Comparison of ENCODE assay signal across 15 mouse cellular contexts in the genomic region with DNA sequence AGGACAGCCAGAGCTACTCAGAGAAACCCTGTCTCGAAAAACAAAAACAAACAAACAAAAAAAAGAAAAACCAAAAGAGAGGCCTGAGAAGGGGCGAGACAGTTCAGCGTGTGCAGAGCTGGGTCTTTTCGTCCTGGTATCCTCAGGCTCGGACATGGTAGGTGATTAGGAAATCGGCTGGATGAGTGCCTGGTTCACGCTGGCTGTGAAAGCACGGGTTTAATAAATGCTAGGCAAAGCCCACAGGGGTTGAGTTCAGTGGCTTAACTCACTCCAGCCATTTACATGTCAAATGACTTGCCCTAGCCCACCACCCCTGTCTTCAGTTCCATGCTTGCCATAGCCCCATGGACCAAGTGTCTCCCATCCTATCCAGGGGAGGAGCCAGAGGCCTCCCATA. TPM values are rescaled to one million over a fixed set of nuclear protein-coding genes. Genes with fewer than 3 reads are reported as not detected.
DNase-seq lines count a peak whose midpoint lies in the region; ATAC-seq and TF ChIP-seq lines count a peak whose summit lies in the region.
"Had no signal": no experiment of that assay in that cellular context is flagged by ENCODE, and none has a peak within 500 bp of the region (broad histone marks: within the 10 kb centered on the region; RNA-seq: fewer than 3 reads in every experiment).

No protein-coding gene starts in this region.

- peak; percentile 42 for DNase-seq in adrenal gland, adult 2 months
- no peak for DNase-seq in adrenal gland, postnatal 4 days (ENCODE audit: low spot score in 2 of 2)
- no peak for DNase-seq in heart, postnatal 4 days
- no peak for DNase-seq in limb, embryonic 10.5 days (ENCODE audit: low spot score)
- DNase-seq in kidney, postnatal 0 days (ENCODE audit: low spot score), result no peak
- DNase-seq: cerebellum, adult 8-10 months had no signal

- no peak overlapping the region for H3K4me2 ChIP-seq in heart, embryonic 12.5 days
- H3K4me2 ChIP-seq in limb, embryonic 13.5 days (replicated peaks), result no peak overlapping the region
- H3K4me2 ChIP-seq in kidney, postnatal 0 days (ENCODE audit: low read length), result no peak overlapping the region
- no peak overlapping the region for H3K4me2 ChIP-seq in neural tube, embryonic 15.5 days
- H3K4me2 ChIP-seq: embryonic facial prominence, embryonic 13.5 days; limb, embryonic 15.5 days; lung, embryonic 15.5 days; neural tube, embryonic 12.5 days had no signal

- H3K27me3 ChIP-seq in heart, embryonic 12.5 days (replicated peaks), result peaks cover 19% of the 10 kb centered on the region; the same call in 1 of the 2 replicates
- H3K27me3 ChIP-seq in limb, embryonic 13.5 days, result peaks cover 38% of the 10 kb centered on the region
- peaks cover 52% of the 10 kb centered on the region for H3K27me3 ChIP-seq in limb, embryonic 10.5 days (ENCODE audit: low read depth, poor library complexity, severe bottlenecking)
- H3K27me3 ChIP-seq in kidney, postnatal 0 days (ENCODE audit: insufficient read depth, low read length), result no peaks in the 10 kb centered on the region
- peaks cover 33% of the 10 kb centered on the region for H3K27me3 ChIP-seq in neural tube, embryonic 15.5 days (replicated peaks)

- H3K4me1 ChIP-seq in heart, embryonic 12.5 days (replicated peaks), result peaks cover 86% of the 10 kb centered on the region
- peaks cover 68% of the 10 kb centered on the region for H3K4me1 ChIP-seq in limb, embryonic 13.5 days
- H3K4me1 ChIP-seq in limb, embryonic 10.5 days, result peaks cover 57% of the 10 kb centered on the region
- H3K4me1 ChIP-seq in kidney, postnatal 0 days (replicated peaks; ENCODE audit: insufficient read depth, low read length), result peaks cover 15% of the 10 kb centered on the region; the same call in 1 of the 2 replicates
- H3K4me1 ChIP-seq in neural tube, embryonic 15.5 days, result peaks cover 39% of the 10 kb centered on the region

- H3K36me3 ChIP-seq in heart, embryonic 12.5 days, result no peaks in the 10 kb centered on the region
- H3K36me3 ChIP-seq in limb, embryonic 13.5 days, result no peaks in the 10 kb centered on the region
- no peaks in the 10 kb centered on the region for H3K36me3 ChIP-seq in limb, embryonic 10.5 days
- no peaks in the 10 kb centered on the region for H3K36me3 ChIP-seq in kidney, postnatal 0 days (ENCODE audit: insufficient read depth, low read length)
- no peaks in the 10 kb centered on the region for H3K36me3 ChIP-seq in neural tube, embryonic 15.5 days
- H3K36me3 ChIP-seq: embryonic facial prominence, embryonic 13.5 days; limb, embryonic 15.5 days; lung, embryonic 15.5 days; neural tube, embryonic 12.5 days had no signal

- H3K4me3 ChIP-seq in heart, embryonic 12.5 days, result no peak overlapping the region
- H3K4me3 ChIP-seq in limb, embryonic 13.5 days, result no peak overlapping the region
- H3K4me3 ChIP-seq in limb, embryonic 10.5 days, result no peak overlapping the region
- H3K4me3 ChIP-seq in kidney, postnatal 0 days (replicated peaks; ENCODE audit: low read depth, low read length), result no peak overlapping the region
- no peak overlapping the region for H3K4me3 ChIP-seq in neural tube, embryonic 15.5 days (replicated peaks)
- H3K4me3 ChIP-seq: embryonic facial prominence, embryonic 13.5 days; layer of hippocampus, adult 2 months; limb, embryonic 15.5 days; lung, embryonic 15.5 days; neural tube, embryonic 12.5 days had no signal

- H3K9me3 ChIP-seq in heart, embryonic 12.5 days (replicated peaks), result no peaks in the 10 kb centered on the region
- no peaks in the 10 kb centered on the region for H3K9me3 ChIP-seq in limb, embryonic 13.5 days
- H3K9me3 ChIP-seq in limb, embryonic 10.5 days (replicated peaks), result no peaks in the 10 kb centered on the region
- H3K9me3 ChIP-seq in kidney, postnatal 0 days (replicated peaks; ENCODE audit: low read length), result no peaks in the 10 kb centered on the region
- H3K9me3 ChIP-seq in neural tube, embryonic 15.5 days (replicated peaks), result no peaks in the 10 kb centered on the region
- H3K9me3 ChIP-seq: embryonic facial prominence, embryonic 13.5 days; limb, embryonic 15.5 days; lung, embryonic 15.5 days; neural tube, embryonic 12.5 days had no signal

- peak overlapping the region; percentile 60; the same call in 1 of the 2 replicates for H3K27ac ChIP-seq in heart, embryonic 12.5 days (ENCODE audit: poor library complexity, severe bottlenecking)
- H3K27ac ChIP-seq in limb, embryonic 13.5 days, result no peak overlapping the region; the same call in 1 of the 2 replicates
- H3K27ac ChIP-seq in limb, embryonic 10.5 days, result no peak overlapping the region
- H3K27ac ChIP-seq in kidney, postnatal 0 days, result 0 out of 2 replicates have a peak overlapping the region, but pooled peaks have one; percentile 36
- no peak overlapping the region for H3K27ac ChIP-seq in neural tube, embryonic 15.5 days (replicated peaks)
- H3K27ac ChIP-seq: embryonic facial prominence, embryonic 13.5 days; hindbrain, postnatal 0 days; layer of hippocampus, adult 2 months; limb, embryonic 15.5 days; lung, embryonic 15.5 days; neural tube, embryonic 12.5 days had no signal

- ATAC-seq in heart, embryonic 12.5 days (ENCODE audit: insufficient number of reproducible peaks, low FRiP score), result no peak
- ATAC-seq in limb, embryonic 13.5 days (ENCODE audit: low FRiP score, low read depth), result no peak
- ATAC-seq in kidney, postnatal 0 days (replicated peaks; ENCODE audit: low FRiP score, low read depth), result no peak
- ATAC-seq in neural tube, embryonic 15.5 days (ENCODE audit: low FRiP score), result no peak
- ATAC-seq: hindbrain, postnatal 0 days had no signal

- peak overlapping the region; percentile 59; the same call in 1 of the 2 replicates for H3K9ac ChIP-seq in heart, embryonic 12.5 days
- H3K9ac ChIP-seq in limb, embryonic 13.5 days, result 0 out of 2 replicates have a peak overlapping the region, but pooled peaks have one; percentile 14
- no peak overlapping the region for H3K9ac ChIP-seq in kidney, postnatal 0 days (ENCODE audit: low read depth, low read length)
- no peak overlapping the region for H3K9ac ChIP-seq in neural tube, embryonic 15.5 days (replicated peaks)
- H3K9ac ChIP-seq: embryonic facial prominence, embryonic 13.5 days; limb, embryonic 15.5 days; lung, embryonic 15.5 days; neural tube, embryonic 12.5 days had no signal

- no peak for TF ChIP-seq CTCF in kidney, postnatal 0 days (IDR thresholded peaks at IDR 0.05; ENCODE audit: low read depth)

- 85% methylated on average over 8 of the region's 8 CpGs for WGBS in heart, embryonic 12.5 days
- WGBS in limb, embryonic 13.5 days, result 69% methylated on average over 8 of the region's 8 CpGs
- WGBS in limb, embryonic 10.5 days, result 84% methylated on average over 8 of the region's 8 CpGs
- WGBS in kidney, postnatal 0 days, result 77% methylated on average over 8 of the region's 8 CpGs
- WGBS in neural tube, embryonic 15.5 days, result 73% methylated on average over 8 of the region's 8 CpGs

RNA-seq across cellular contexts. Expression of a gene that starts 14.3 kb away (rescaled TPM):
- 1 to 10 TPM; 3.5 to 4.9 TPM for total RNA-seq in adrenal gland, adult 2 months (2021)
- polyA plus RNA-seq in adrenal gland, adult 2 months (2012; rRNA removed), result 2.8 and 4.7 TPM in 2 replicates
- total RNA-seq in adrenal gland, postnatal 4 days (2021), result 1 to 10 TPM; 4.4 to 5.0 TPM
- polyA plus RNA-seq in heart, embryonic 12.5 days (2016; fragmentation: Nextera tagmentation; extraction: Ambion mirVana), result 9.9 and 12.5 TPM in 2 replicates
- 10 to 100 TPM; 18.8 to 21.3 TPM for total RNA-seq in heart, postnatal 4 days (2021)
- 6.3 and 7.3 TPM in 2 replicates for polyA plus RNA-seq in limb, embryonic 13.5 days (2015; fragmentation: Nextera tagmentation; extraction: Ambion mirVana)
- polyA plus RNA-seq in limb, embryonic 10.5 days (2016; fragmentation: Nextera tagmentation; extraction: Ambion mirVana), result 1.0 and 3.2 TPM in 2 replicates
- polyA plus RNA-seq in kidney, postnatal 0 days (2015; fragmentation: Nextera tagmentation; extraction: Ambion mirVana), result 2.0 TPM in 2 replicates
- polyA plus RNA-seq in neural tube, embryonic 15.5 days (2015; fragmentation: Nextera tagmentation; extraction: Ambion mirVana), result 4.8 and 5.6 TPM in 2 replicates

Comparison
In these comparisons a context has a peak if more than half of its experiments do, and no peak if none do; other contexts are left out.
1. H3K27ac ChIP-seq: peak in heart, embryonic 12.5 days (single experiment) and kidney, postnatal 0 days (single experiment); none in limb, embryonic 13.5 days (single experiment), limb, embryonic 10.5 days (single experiment) and neural tube, embryonic 15.5 days (single experiment).
2. H3K9ac ChIP-seq: peak in heart, embryonic 12.5 days (single experiment) and limb, embryonic 13.5 days (single experiment); none in kidney, postnatal 0 days (single experiment) and neural tube, embryonic 15.5 days (single experiment).